Comparison of ENCODE assay signal across 8 mouse cellular contexts in genomic region chr2:93303260-93303584, GRCm38 (mm10). TPM values are rescaled to one million over a fixed set of nuclear protein-coding genes. Genes with fewer than 3 reads are reported as not detected.
DNase-seq lines count a peak whose midpoint lies in the region; ATAC-seq and TF ChIP-seq lines count a peak whose summit lies in the region.
"Had no signal": no experiment of that assay in that cellular context is flagged by ENCODE, and none has a peak within 500 bp of the region (broad histone marks: within the 10 kb centered on the region; RNA-seq: fewer than 3 reads in every experiment).

No protein-coding gene starts in this region.

- H3K4me3 ChIP-seq in kidney, postnatal 0 days (replicated peaks; ENCODE audit: low read depth, low read length), result no peak overlapping the region
- no peak overlapping the region for H3K4me3 ChIP-seq in forebrain, embryonic 13.5 days
- no peak overlapping the region for H3K4me3 ChIP-seq in hindbrain, embryonic 16.5 days (ENCODE audit: low read length)
- no peak overlapping the region for H3K4me3 ChIP-seq in neural tube, embryonic 15.5 days (replicated peaks)
- no peak overlapping the region for H3K4me3 ChIP-seq in lung, adult 2 months (replicated peaks; ENCODE audit: extremely low read depth, low read depth, low read length)

- TF ChIP-seq CTCF in kidney, postnatal 0 days (IDR thresholded peaks at IDR 0.05; ENCODE audit: low read depth), result no peak
- no peak for TF ChIP-seq CTCF in lung, adult 2 months (IDR thresholded peaks at IDR 0.05; ENCODE audit: insufficient read depth, low read length)

- no peaks in the 10 kb centered on the region for H3K27me3 ChIP-seq in kidney, postnatal 0 days (ENCODE audit: insufficient read depth, low read length)
- no peaks in the 10 kb centered on the region for H3K27me3 ChIP-seq in forebrain, embryonic 13.5 days
- H3K27me3 ChIP-seq in hindbrain, embryonic 16.5 days (replicated peaks; ENCODE audit: control insufficient read depth, insufficient read depth, low read length), result no peaks in the 10 kb centered on the region
- H3K27me3 ChIP-seq in neural tube, embryonic 15.5 days (replicated peaks), result no peaks in the 10 kb centered on the region

- H3K9me3 ChIP-seq in kidney, postnatal 0 days (replicated peaks; ENCODE audit: low read length), result no peaks in the 10 kb centered on the region
- no peaks in the 10 kb centered on the region for H3K9me3 ChIP-seq in forebrain, embryonic 13.5 days (replicated peaks)
- H3K9me3 ChIP-seq in hindbrain, embryonic 16.5 days (ENCODE audit: control insufficient read depth, low read length), result no peaks in the 10 kb centered on the region
- H3K9me3 ChIP-seq in neural tube, embryonic 15.5 days (replicated peaks), result no peaks in the 10 kb centered on the region

- H3K4me1 ChIP-seq in kidney, postnatal 0 days (replicated peaks; ENCODE audit: insufficient read depth, low read length), result peaks cover 12% of the 10 kb centered on the region
- peaks cover 27% of the 10 kb centered on the region for H3K4me1 ChIP-seq in forebrain, embryonic 13.5 days
- H3K4me1 ChIP-seq in hindbrain, embryonic 16.5 days (ENCODE audit: control insufficient read depth, insufficient read depth, low read depth, low read length), result peaks cover 10% of the 10 kb centered on the region
- peaks cover 44% of the 10 kb centered on the region for H3K4me1 ChIP-seq in neural tube, embryonic 15.5 days
- peaks cover 14% of the 10 kb centered on the region for H3K4me1 ChIP-seq in lung, adult 2 months (ENCODE audit: control insufficient read depth, insufficient read depth, low read length)

- no peak overlapping the region for H3K9ac ChIP-seq in kidney, postnatal 0 days (ENCODE audit: low read depth, low read length)
- 0 out of 2 replicates have a peak overlapping the region, but pooled peaks have one; percentile 34 for H3K9ac ChIP-seq in forebrain, embryonic 13.5 days
- 0 out of 2 replicates have a peak overlapping the region, but pooled peaks have one; percentile 6 for H3K9ac ChIP-seq in hindbrain, embryonic 16.5 days (ENCODE audit: low read depth, low read length)
- no peak overlapping the region for H3K9ac ChIP-seq in neural tube, embryonic 15.5 days (replicated peaks)

- 44% methylated on average over 5 of the region's 5 CpGs for WGBS in kidney, postnatal 0 days
- WGBS in forebrain, embryonic 13.5 days, result 16% methylated on average over 5 of the region's 5 CpGs
- WGBS in hindbrain, embryonic 16.5 days, result 22% methylated on average over 5 of the region's 5 CpGs
- WGBS in neural tube, embryonic 15.5 days, result 30% methylated on average over 5 of the region's 5 CpGs
- 41% methylated on average over 5 of the region's 5 CpGs for WGBS in lung, adult 2 months

- no peaks in the 10 kb centered on the region for H3K36me3 ChIP-seq in kidney, postnatal 0 days (ENCODE audit: insufficient read depth, low read length)
- H3K36me3 ChIP-seq in forebrain, embryonic 13.5 days (ENCODE audit: poor library complexity, severe bottlenecking), result peaks cover 6% of the 10 kb centered on the region; the same call in 1 of the 2 replicates
- no peaks in the 10 kb centered on the region for H3K36me3 ChIP-seq in hindbrain, embryonic 16.5 days (ENCODE audit: control insufficient read depth, insufficient read depth, low read length)
- H3K36me3 ChIP-seq in neural tube, embryonic 15.5 days, result no peaks in the 10 kb centered on the region

- no peak overlapping the region for H3K4me2 ChIP-seq in kidney, postnatal 0 days (ENCODE audit: low read length)
- H3K4me2 ChIP-seq in forebrain, embryonic 13.5 days, result no peak overlapping the region
- no peak overlapping the region for H3K4me2 ChIP-seq in hindbrain, embryonic 16.5 days (ENCODE audit: low read length)
- H3K4me2 ChIP-seq in neural tube, embryonic 15.5 days, result no peak overlapping the region

- ATAC-seq in kidney, postnatal 0 days (replicated peaks; ENCODE audit: low FRiP score, low read depth), result peak; percentile 42; the same call in 1 of the 2 replicates
- no peak for ATAC-seq in forebrain, embryonic 13.5 days
- ATAC-seq in hindbrain, embryonic 16.5 days, result no peak; the same call in none of the 2 replicates
- ATAC-seq in neural tube, embryonic 15.5 days (ENCODE audit: low FRiP score), result peak; percentile 21

- peak overlapping the region; percentile 80 for H3K27ac ChIP-seq in kidney, postnatal 0 days
- peak overlapping the region; percentile 80 for H3K27ac ChIP-seq in forebrain, embryonic 13.5 days
- H3K27ac ChIP-seq in hindbrain, embryonic 16.5 days (ENCODE audit: low read depth, low read length), result peak overlapping the region; percentile 62; the same call in 1 of the 2 replicates
- peak overlapping the region; percentile 79 for H3K27ac ChIP-seq in neural tube, embryonic 15.5 days (replicated peaks)

- no peak for DNase-seq in kidney, postnatal 0 days (ENCODE audit: low spot score)
- DNase-seq in kidney, adult 8-10 months, result no peak
- no peak for DNase-seq in right cerebral cortex, postnatal 25 days
- no peak for DNase-seq in lung, adult 2 months
- DNase-seq: cerebellum, postnatal 25 days had no signal

- TF ChIP-seq POLR2A in lung, adult 2 months (IDR thresholded peaks at IDR 0.05; ENCODE audit: borderline replicate concordance, extremely low read depth, low read depth, low read length), result no peak

RNA-seq across cellular contexts. Expression of gene Tspan18, which starts 31.1 kb away (rescaled TPM):
- 26.4 and 29.2 TPM in 2 replicates for polyA plus RNA-seq in kidney, postnatal 0 days (2015; fragmentation: Nextera tagmentation; extraction: Ambion mirVana)
- polyA plus RNA-seq in forebrain, embryonic 13.5 days (2015; fragmentation: Nextera tagmentation; extraction: Ambion mirVana), result 22.2 and 26.5 TPM in 2 replicates
- polyA plus RNA-seq in hindbrain, embryonic 16.5 days (2015; fragmentation: Nextera tagmentation; extraction: Ambion mirVana), result 15.7 and 24.2 TPM in 2 replicates
- polyA plus RNA-seq in neural tube, embryonic 15.5 days (2015; fragmentation: Nextera tagmentation; extraction: Ambion mirVana), result 22.0 and 29.3 TPM in 2 replicates
- 158 and 172 TPM in 2 replicates for polyA plus RNA-seq in lung, adult 2 months (2012; rRNA removed)

Comparison
In these comparisons a context has a peak if more than half of its experiments do, and no peak if none do; other contexts are left out.
1. ATAC-seq: peak in kidney, postnatal 0 days (single experiment) and neural tube, embryonic 15.5 days (single experiment); none in forebrain, embryonic 13.5 days (single experiment) and hindbrain, embryonic 16.5 days (single experiment).
2. H3K9ac ChIP-seq: peak in forebrain, embryonic 13.5 days (single experiment) and hindbrain, embryonic 16.5 days (single experiment); none in kidney, postnatal 0 days (single experiment) and neural tube, embryonic 15.5 days (single experiment).
3. Peak in every context shown above with its lines, with median percentiles within 50 percentile points of each other: H3K27ac ChIP-seq.